Mouse (Mus musculus): ENCODE results near the gene Mlh3.

Mlh3 gene

GRCm38 (mm10) chr12:85280845-85281651 is 10.6 kb upstream of the Mlh3 start:
- no peak for DNase-seq (ENCODE audit: low read depth)

- DNase-seq (ENCODE audit: low read depth), result peak; percentile 97
Measured at GRCm38 (mm10) chr12:85280105-85280844, 9.9 kb upstream of the Mlh3 start.

GRCm38 (mm10) chr12:85279396-85280080 is 9.1 kb upstream of the Mlh3 start:
- no peak for DNase-seq (ENCODE audit: low read depth)

GRCm38 (mm10) chr12:85278919-85279318 is 8.5 kb upstream of the Mlh3 start:
- DNase-seq (ENCODE audit: low read depth), result no peak

GRCm38 (mm10) chr12:85276273-85276672 is 5.9 kb upstream of the Mlh3 start:
- no peak for DNase-seq (ENCODE audit: low read depth)

GRCm38 (mm10) chr12:85273508-85273907 is 3.1 kb upstream of the Mlh3 start:
- DNase-seq (ENCODE audit: low read depth), result no peak

- no peak for DNase-seq (ENCODE audit: low read depth)
Measured at GRCm38 (mm10) chr12:85271843-85272206, 1.4 kb upstream of the Mlh3 start.

- DNase-seq (ENCODE audit: low read depth), result no peak
Measured at GRCm38 (mm10) chr12:85271132-85271842, 888 bp upstream of the Mlh3 start.

GRCm38 (mm10) chr12:85269821-85270220 is 578 bp downstream of the Mlh3 start:
- no peak for DNase-seq (ENCODE audit: low read depth)

GRCm38 (mm10) chr12:85266248-85266647 is 4.2 kb downstream of the Mlh3 start:
- no peak for DNase-seq (ENCODE audit: low read depth)

- no peak for DNase-seq (ENCODE audit: low read depth)
Measured at GRCm38 (mm10) chr12:85264940-85265339, 5.5 kb downstream of the Mlh3 start.

- no peak for DNase-seq (ENCODE audit: low read depth)
Measured at GRCm38 (mm10) chr12:85264531-85264930, 5.9 kb downstream of the Mlh3 start.

- DNase-seq (ENCODE audit: low read depth), result no peak
Measured at GRCm38 (mm10) chr12:85263190-85263589, 7.2 kb downstream of the Mlh3 start.

GRCm38 (mm10) chr12:85262489-85262888 is 7.9 kb downstream of the Mlh3 start:
- DNase-seq (ENCODE audit: low read depth), result no peak

GRCm38 (mm10) chr12:85257008-85257639 is 13.3 kb downstream of the Mlh3 start:
- DNase-seq (ENCODE audit: low read depth), result no peak

- DNase-seq (ENCODE audit: low read depth), result no peak
Measured at GRCm38 (mm10) chr12:85256074-85256751, 14.2 kb downstream of the Mlh3 start.

- no peak for DNase-seq (ENCODE audit: low read depth)
Measured at GRCm38 (mm10) chr12:85252083-85252482, 18.3 kb downstream of the Mlh3 start.

GRCm38 (mm10) chr12:85237553-85237952 is 32.8 kb downstream of the Mlh3 start:
- no peak for DNase-seq (ENCODE audit: low read depth)

- DNase-seq (ENCODE audit: low read depth), result peak; percentile 54
Measured at GRCm38 (mm10) chr12:85233376-85234358, 36.7 kb downstream of the Mlh3 start.

All from fibroblast of lung, adult 2 months (primary cell).